Mouse (Mus musculus) kidney, postnatal 36 days (tissue): ENCODE data around the gene Gm884.

Experiments used
- DNase-seq, 2 experiments: peaks; one replicate each; pipeline ENCODE4 v3.0.0; 2021 to 2022; ENCODE audit warnings: mixed read lengths in 2 of 2

The Gm884 gene

GRCm38 (mm10) chr11:103621040-103621439, at the start of gene Gm884:
TSS of gene Gm884 (minus strand) at chr11:103621140.
- DNase-seq = no peak

DNA sequence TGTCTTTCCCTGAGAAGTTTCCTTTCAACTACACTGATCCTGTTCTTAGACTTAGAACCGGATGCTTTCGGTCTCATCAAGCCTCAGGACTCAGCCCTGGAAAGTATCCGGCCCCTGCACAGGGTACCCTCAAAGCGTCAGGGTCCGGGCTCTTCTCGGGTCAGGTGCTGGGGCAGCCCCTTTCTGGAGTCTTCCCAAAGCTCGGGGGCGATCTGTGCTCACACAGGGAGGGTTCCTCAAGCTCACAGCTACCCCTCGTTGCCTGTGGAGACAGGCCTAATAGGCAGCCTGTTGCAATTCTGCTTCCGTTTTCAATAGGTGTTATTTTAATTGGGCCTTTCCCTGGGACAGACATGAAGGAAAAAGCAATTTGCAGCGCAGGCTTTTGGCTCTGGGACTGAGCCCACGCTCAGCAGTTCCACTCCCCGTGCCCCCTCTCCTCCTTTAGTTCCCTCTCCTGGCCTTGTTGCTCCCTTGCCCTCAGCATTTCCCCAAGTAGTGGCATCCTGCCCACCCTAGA, 46.0 kb upstream of the Gm884 start:
- DNase-seq = no peak

GRCm38 (mm10) chr11:103666181-103666906, 45.4 kb upstream of the Gm884 start:
- DNase-seq = no peak

GRCm38 (mm10) chr11:103665695-103666094, 44.8 kb upstream of the Gm884 start:
- no peak for DNase-seq

- no peak for DNase-seq
Measured at GRCm38 (mm10) chr11:103663119-103663518, 42.2 kb upstream of the Gm884 start.

DNA sequence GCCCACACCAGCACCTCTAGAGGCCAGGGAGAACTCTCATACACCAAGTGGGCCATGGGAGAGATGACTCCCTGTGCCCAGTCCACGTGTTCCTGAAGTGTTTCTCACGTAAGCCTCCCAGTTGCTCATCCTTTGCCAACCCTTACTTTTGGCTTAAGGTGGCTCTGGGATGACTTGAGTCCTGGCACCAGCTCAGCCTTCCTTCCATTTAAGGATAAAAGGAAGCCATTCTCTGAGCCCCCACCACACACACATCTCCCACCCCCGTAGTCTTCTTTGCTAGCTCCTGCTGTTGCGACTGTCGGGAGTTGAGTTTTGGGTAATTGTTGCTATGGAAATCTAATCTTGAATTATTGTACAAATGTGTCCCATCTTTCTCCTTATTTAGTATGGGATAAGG, 41.6 kb upstream of the Gm884 start:
- no peak for DNase-seq

DNA sequence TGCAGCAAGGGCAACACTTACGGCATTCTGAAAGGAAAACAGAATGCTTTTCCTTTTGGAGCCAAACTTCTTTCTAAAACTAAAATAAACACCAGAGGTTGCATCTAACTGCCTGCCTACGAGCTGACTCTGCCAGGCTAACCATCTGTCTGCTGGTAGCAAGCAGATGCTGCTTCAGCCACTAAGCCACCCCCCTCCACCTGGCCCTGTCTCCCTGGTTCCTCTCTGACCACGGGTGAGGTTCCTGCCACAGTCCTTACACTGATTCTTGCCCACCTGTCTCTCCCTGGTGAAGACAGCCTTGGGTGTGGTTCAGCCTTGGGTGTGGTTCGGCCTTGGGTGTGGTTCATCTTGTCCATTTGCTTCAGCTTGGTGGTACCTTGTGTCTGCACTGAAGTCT, 40.9 kb upstream of the Gm884 start:
- DNase-seq = no peak

DNA sequence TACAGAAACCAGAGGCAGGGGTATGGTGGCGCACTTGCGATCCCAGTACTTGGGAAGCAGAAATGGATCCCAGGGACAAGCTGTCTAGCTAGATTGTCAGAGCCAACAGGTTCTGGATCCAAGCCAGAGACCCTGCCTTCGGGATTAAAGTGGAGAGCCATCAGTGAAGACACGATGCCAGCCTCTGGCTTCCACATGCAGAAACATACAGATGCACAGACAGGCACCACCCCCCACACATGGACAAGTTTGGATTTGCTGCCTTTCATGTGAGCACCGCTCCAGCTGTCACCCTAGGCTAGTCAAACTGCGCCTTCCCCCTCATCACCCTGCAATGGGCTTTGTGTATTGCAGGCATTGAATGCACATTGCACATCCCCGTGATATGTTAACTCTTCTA, 37.2 kb upstream of the Gm884 start:
- no peak for DNase-seq

GRCm38 (mm10) chr11:103656520-103656919, 35.6 kb upstream of the Gm884 start:
- DNase-seq = peak; percentile 27 to 83

GRCm38 (mm10) chr11:103653359-103653965, 32.5 kb upstream of the Gm884 start:
- no peak for DNase-seq

GRCm38 (mm10) chr11:103651426-103651825, 30.5 kb upstream of the Gm884 start:
- no peak for DNase-seq

GRCm38 (mm10) chr11:103649983-103650493, 29.1 kb upstream of the Gm884 start:
- DNase-seq = no peak

DNA sequence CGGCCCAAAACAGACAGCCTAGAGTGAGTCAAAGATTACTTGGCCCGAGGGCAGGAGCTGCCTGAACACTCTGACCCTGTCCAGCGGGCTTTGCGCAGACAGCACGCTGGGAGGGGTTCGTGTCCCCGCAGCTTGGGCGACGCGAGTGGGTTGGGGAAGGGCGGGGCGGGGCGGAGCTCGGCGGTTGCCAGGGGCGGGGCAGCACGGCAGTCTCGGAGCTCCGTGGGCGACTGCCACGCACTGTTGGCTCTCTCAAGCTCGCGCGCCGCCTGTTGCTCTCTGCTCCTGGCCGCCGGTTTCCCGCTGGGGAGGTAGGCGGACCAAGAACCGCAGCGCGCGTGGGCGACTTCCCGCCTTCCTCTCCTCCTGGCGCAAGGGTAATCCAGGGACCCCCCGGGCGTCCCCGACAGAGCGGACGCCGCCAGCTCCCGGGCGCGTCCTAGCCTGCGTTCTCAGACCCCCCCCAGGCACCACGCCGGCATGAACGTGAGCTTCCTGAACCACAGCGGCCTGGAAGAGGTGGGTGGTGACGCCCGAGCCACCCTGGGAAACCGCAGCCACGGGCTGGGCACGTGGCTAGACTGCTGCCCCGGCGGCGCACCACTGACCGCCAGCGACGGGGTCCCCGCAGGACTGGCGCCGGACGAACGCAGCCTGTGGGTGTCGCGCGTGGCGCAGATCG, 28.5 kb upstream of the Gm884 start, which contains the start of gene Rprml:
TSS of gene Rprml (plus strand) at position 270 of the 682 bp plus-strand sequence.
- DNase-seq = peak in 1 of 2 experiments; percentile 14

- no peak for DNase-seq
Measured at GRCm38 (mm10) chr11:103648656-103649055, 27.7 kb upstream of the Gm884 start.

DNA sequence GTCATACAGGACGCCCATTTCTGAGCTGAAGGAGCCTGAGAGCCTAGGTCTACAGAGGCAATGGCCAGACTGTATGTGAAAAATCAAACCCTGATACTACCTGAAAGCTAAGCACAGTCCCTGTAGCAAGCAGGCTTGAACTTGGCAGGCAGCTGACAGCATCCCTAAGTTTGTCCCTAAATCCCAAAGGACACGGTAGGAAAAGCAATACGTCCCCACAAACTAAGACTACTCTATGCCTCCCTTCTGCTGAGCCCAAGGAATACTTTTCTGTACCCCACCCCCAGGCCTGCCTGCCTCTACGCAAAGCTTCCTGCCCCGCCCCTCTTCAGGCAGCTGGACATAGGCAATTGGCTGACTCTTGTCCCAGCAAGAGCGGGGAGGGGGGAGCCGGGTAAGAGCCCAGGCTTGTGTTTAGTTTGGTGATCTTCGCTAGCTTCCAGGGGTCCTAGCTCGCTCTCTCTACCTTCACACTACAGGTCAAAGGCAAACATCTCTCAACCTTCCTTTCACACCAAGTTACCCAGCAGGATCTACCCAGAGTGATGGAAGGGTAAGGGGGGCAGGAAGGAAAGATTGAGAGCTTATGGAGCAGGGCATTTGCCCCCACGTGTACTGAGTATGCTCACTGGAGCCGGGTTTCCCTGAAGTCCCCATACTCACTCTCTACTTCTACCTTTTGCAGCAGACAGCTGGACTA, 27.1 kb upstream of the Gm884 start:
- DNase-seq = no peak

GRCm38 (mm10) chr11:103646301-103646700, 25.4 kb upstream of the Gm884 start:
- DNase-seq = no peak

DNA sequence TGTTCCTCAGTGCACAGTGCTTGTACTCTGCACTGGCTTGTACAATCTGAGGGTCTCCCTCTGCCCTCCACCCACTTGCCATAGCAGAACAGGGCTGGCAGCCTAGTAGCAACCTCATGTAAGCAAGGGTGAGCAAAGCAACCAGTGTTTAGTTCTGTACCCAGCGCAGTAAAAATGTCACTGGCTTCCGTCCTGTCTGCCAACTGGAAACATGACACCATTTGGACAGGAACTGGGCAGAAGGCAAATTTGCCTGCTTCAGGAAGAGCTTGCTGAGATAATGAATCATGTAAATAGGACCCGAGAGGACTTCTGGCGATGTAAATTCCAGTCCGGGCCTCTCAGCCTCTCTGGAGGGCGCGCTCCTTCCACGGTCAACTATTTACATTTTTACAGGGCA, 24.8 kb upstream of the Gm884 start:
- DNase-seq = no peak

GRCm38 (mm10) chr11:103643211-103643610, 22.3 kb upstream of the Gm884 start:
- DNase-seq = no peak

- peak; percentile 47 to 73 for DNase-seq
Measured at GRCm38 (mm10) chr11:103639407-103639946, 18.5 kb upstream of the Gm884 start.

- no peak for DNase-seq
Measured at GRCm38 (mm10) chr11:103638790-103639189, 17.9 kb upstream of the Gm884 start, which contains the start of gene Lyzl6. TSS of gene Lyzl6 (minus strand) at chr11:103638890.

GRCm38 (mm10) chr11:103636261-103636660, 15.3 kb upstream of the Gm884 start:
- DNase-seq = no peak

DNA sequence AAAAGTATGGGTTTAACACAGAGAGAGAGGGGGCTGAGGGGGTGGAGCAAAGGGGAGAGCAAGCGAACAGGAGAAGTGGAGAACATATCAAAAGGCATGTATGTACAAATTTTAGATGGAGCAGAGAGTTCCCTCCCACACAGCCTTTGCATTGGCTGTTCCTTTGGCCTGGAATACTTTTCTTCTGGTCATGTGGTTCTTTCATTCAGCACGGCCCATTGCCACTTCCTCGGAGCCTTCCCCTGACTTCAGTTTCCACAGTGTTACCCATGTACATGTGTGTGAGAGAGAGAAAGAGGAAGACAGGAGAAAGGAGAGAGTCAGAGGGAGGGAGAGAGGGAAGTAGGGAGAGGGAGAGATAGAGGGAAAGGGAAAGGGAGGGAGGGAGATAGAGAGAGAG, 14.5 kb upstream of the Gm884 start:
- DNase-seq = no peak
